Mouse (Mus musculus): ENCODE measurements at regions not wholly inside any gene's neighbourhood (a gene's known extent, or its start where the extent isn't known, plus 50 kb on each side); places are given as distances from the start of the nearest gene placed in this dataset.

- Histone ChIP-seq H3K4me1 (ENCODE audit: control insufficient read depth, insufficient read depth, low read length) (peaks cover 8% of the 10 kb centered on the region; the same call in 1 of the 2 replicates), H3K4me3 (ENCODE audit: insufficient read depth, low read length) (no peak overlapping the region), H3K27ac (ENCODE audit: insufficient read depth, low read length) (no peak overlapping the region)
- no peak for TF ChIP-seq POLR2A (IDR thresholded peaks at IDR 0.05; ENCODE audit: extremely low read depth, insufficient read depth, low read length)
- TF ChIP-seq CTCF (IDR thresholded peaks at IDR 0.05; ENCODE audit: extremely low read depth, insufficient read depth, low read length), result no peak
Measured at GRCm38 (mm10) chr14:76658952-76659502, 102.3 kb upstream of the Serp2 start.

DNA sequence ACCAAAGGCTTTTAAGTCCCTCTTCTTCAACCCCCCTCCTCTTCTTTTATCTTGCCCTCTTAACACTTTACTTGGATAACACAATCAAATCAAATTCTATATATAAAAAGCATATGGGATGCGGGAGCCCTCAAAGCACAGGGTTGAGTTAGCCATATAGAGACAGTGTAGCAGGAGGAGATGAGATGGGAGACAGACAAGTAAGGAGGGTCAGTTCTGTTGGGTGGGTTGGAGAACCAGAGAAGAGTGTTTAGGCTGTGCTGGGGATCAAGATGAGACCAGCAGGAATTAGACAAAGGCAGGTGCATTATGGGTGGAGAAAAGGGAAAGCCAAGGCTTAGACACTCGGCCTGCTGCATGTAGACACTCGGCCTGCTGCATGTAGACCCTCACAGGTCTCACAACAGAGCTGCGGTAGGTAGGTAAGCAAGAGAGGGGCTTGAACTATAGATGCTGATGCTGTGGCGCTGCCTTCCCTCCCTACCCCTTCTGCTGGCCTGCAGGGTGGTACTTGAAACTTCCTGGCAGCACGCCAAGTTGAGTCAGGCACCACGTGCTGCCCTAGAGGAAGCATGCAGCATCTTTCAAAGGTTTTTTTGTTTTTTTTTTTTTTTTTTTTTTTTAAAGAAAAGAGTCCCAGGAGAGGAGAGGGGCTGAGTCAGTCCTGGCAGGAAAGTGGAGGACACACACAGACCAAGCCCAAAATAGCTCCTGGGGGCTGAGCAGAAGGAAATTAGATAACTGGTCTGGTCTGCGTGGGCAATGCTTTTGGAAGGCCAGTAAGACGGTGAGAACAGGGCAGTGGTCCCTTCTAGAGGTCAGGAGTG is 101.3 kb upstream of the Serp2 start:
- Histone ChIP-seq H3K27ac (ENCODE audit: insufficient read depth, low read length) (no peak overlapping the region), H3K4me3 (ENCODE audit: insufficient read depth, low read length) (no peak overlapping the region), H3K4me1 (ENCODE audit: control insufficient read depth, insufficient read depth, low read length) (peaks cover 8% of the 10 kb centered on the region; the same call in 1 of the 2 replicates)
- TF ChIP-seq POLR2A (IDR thresholded peaks at IDR 0.05; ENCODE audit: extremely low read depth, insufficient read depth, low read length), result no peak
- no peak for TF ChIP-seq CTCF (IDR thresholded peaks at IDR 0.05; ENCODE audit: extremely low read depth, insufficient read depth, low read length)

DNA sequence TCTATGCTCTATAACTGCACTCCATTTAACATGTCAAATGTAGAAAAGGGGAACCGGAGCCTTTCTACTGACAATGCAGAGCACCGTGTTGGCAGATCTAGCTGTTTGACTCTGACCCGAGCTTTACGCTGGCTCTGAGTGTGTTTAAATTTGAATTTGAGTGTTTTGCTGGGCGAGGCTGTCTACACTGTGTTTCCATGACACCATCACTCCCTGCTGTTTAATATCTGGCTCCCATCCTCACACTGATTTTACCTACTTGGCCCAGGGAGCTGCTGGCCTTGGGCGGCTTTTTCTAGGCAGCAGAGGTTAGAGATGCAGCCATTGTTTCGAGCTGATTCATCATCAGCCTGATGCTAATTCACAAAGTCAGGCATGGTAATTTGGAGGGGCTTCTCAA is 100.7 kb upstream of the Serp2 start:
- no peak overlapping the region for H3K4me3 ChIP-seq (ENCODE audit: insufficient read depth, low read length)
- no peak overlapping the region for H3K27ac ChIP-seq (ENCODE audit: insufficient read depth, low read length)
- no peak for TF ChIP-seq POLR2A (IDR thresholded peaks at IDR 0.05; ENCODE audit: extremely low read depth, insufficient read depth, low read length)
- no peak for TF ChIP-seq CTCF (IDR thresholded peaks at IDR 0.05; ENCODE audit: extremely low read depth, insufficient read depth, low read length)
- H3K4me1 ChIP-seq (ENCODE audit: control insufficient read depth, insufficient read depth, low read length), result peaks cover 8% of the 10 kb centered on the region; the same call in 1 of the 2 replicates

- Histone ChIP-seq H3K4me3 (ENCODE audit: insufficient read depth, low read length) (no peak overlapping the region), H3K27ac (ENCODE audit: insufficient read depth, low read length) (no peak overlapping the region), H3K4me1 (ENCODE audit: control insufficient read depth, insufficient read depth, low read length) (peaks cover 3% of the 10 kb centered on the region; the same call in 1 of the 2 replicates)
- no peak for TF ChIP-seq POLR2A (IDR thresholded peaks at IDR 0.05; ENCODE audit: extremely low read depth, insufficient read depth, low read length)
- TF ChIP-seq CTCF (IDR thresholded peaks at IDR 0.05; ENCODE audit: extremely low read depth, insufficient read depth, low read length), result no peak
Measured at GRCm38 (mm10) chr14:76652356-76653126, 95.9 kb upstream of the Serp2 start.

DNA sequence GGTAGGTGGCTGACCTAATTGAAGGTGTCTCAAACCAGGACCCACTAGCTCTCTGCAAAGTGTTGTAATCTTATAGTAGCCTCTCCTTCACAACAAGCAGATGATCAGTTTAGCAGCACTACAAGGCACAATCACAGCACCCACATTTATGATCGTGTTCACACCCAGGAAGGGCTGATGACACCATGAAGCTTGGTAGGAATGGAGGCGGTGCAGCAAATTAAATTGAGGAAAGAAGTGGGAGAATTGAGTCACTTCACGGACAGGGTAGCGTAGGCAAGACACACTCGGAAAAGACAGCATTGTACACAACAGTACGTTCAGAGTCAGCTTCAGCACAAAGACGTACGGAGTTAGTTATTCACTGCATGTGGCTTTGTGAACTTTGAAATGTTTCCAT is 94.4 kb upstream of the Serp2 start:
- H3K4me1 ChIP-seq (ENCODE audit: control insufficient read depth, insufficient read depth, low read length), result peaks cover 2% of the 10 kb centered on the region; the same call in 1 of the 2 replicates
- no peak overlapping the region for H3K4me3 ChIP-seq (ENCODE audit: insufficient read depth, low read length)
- H3K27ac ChIP-seq (ENCODE audit: insufficient read depth, low read length), result no peak overlapping the region
- no peak for TF ChIP-seq CTCF (IDR thresholded peaks at IDR 0.05; ENCODE audit: extremely low read depth, insufficient read depth, low read length)
- no peak for TF ChIP-seq POLR2A (IDR thresholded peaks at IDR 0.05; ENCODE audit: extremely low read depth, insufficient read depth, low read length)

GRCm38 (mm10) chr14:76649927-76650326 is 93.2 kb upstream of the Serp2 start:
- TF ChIP-seq POLR2A (IDR thresholded peaks at IDR 0.05; ENCODE audit: extremely low read depth, insufficient read depth, low read length), result no peak
- TF ChIP-seq CTCF (IDR thresholded peaks at IDR 0.05; ENCODE audit: extremely low read depth, insufficient read depth, low read length), result no peak
- no peak overlapping the region for H3K27ac ChIP-seq (ENCODE audit: insufficient read depth, low read length)
- H3K4me3 ChIP-seq (ENCODE audit: insufficient read depth, low read length), result no peak overlapping the region
- peaks cover 2% of the 10 kb centered on the region; the same call in 1 of the 2 replicates for H3K4me1 ChIP-seq (ENCODE audit: control insufficient read depth, insufficient read depth, low read length)

DNA sequence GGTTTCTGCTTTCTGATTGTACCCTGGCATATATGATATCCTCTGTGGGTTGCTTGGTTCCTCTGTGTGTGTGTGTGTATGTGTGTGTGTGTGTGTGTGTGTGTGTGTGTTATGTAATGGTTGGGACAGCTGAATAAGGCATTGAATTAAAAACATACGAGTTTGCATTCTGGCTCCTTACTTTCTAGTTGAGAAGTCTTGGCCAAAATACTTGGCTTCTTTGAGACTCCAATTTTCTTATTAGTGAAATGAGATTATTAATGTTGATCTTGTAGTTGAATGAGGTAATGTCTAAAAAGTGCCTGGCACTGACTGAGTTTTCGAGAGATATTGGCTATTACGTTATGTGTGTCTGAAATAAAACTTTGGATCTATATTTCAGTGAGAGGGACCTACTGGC is 88.0 kb upstream of the Serp2 start:
- Histone ChIP-seq H3K27ac (ENCODE audit: insufficient read depth, low read length) (no peak overlapping the region), H3K4me1 (ENCODE audit: control insufficient read depth, insufficient read depth, low read length) (no peaks in the 10 kb centered on the region; the same call in 1 of the 2 replicates), H3K4me3 (ENCODE audit: insufficient read depth, low read length) (no peak overlapping the region)
- TF ChIP-seq CTCF (IDR thresholded peaks at IDR 0.05; ENCODE audit: extremely low read depth, insufficient read depth, low read length), result no peak
- no peak for TF ChIP-seq POLR2A (IDR thresholded peaks at IDR 0.05; ENCODE audit: extremely low read depth, insufficient read depth, low read length)

DNA sequence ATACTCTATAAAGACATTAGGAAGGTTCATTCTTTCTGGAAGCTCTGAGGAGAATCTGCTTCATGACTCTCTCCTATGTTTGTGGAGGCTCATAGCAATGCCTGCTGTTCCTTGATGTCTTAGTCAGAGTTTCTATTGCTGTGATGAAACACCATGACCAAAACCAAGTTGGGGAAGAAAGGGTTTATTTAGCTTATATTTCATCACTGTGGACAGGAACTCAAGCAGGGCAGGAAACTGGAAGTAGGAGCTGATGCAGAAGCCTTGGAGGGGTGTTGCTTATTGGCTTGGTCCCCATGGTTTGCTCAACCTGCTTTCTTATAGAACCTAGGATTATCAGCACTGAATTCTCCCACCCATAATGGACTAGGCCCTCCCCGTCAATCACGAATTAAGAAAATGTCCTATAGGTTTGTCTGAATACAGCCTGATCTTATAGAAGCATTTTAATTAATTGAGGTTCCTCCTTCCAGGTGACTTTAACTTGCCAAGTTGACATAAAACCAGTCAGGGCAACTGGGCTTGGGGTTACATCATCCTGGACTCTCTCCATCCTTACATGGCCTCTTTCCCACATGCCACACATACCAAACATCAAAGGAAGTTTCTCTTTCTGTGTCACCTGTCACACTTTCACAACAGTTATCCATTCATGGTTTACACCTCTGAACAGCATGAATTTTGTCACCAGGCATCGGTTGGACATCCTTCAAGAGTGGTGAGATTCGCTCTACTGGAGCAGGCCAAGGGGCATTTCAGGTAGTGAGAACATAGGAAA is 85.3 kb upstream of the Serp2 start:
- Histone ChIP-seq H3K27ac (ENCODE audit: insufficient read depth, low read length) (no peak overlapping the region), H3K4me3 (ENCODE audit: insufficient read depth, low read length) (no peak overlapping the region), H3K4me1 (ENCODE audit: control insufficient read depth, insufficient read depth, low read length) (no peaks in the 10 kb centered on the region)
- TF ChIP-seq POLR2A (IDR thresholded peaks at IDR 0.05; ENCODE audit: extremely low read depth, insufficient read depth, low read length), result no peak
- no peak for TF ChIP-seq CTCF (IDR thresholded peaks at IDR 0.05; ENCODE audit: extremely low read depth, insufficient read depth, low read length)

GRCm38 (mm10) chr14:76633170-76633569 is 76.5 kb upstream of the Serp2 start:
- Histone ChIP-seq H3K27ac (ENCODE audit: insufficient read depth, low read length) (no peak overlapping the region), H3K4me1 (ENCODE audit: control insufficient read depth, insufficient read depth, low read length) (peaks cover 5% of the 10 kb centered on the region), H3K4me3 (ENCODE audit: insufficient read depth, low read length) (no peak overlapping the region)
- TF ChIP-seq CTCF (IDR thresholded peaks at IDR 0.05; ENCODE audit: extremely low read depth, insufficient read depth, low read length) (no peak), POLR2A (IDR thresholded peaks at IDR 0.05; ENCODE audit: extremely low read depth, insufficient read depth, low read length) (no peak)
